ENCODE assay signal across 17 mouse cellular contexts in the genomic region with DNA sequence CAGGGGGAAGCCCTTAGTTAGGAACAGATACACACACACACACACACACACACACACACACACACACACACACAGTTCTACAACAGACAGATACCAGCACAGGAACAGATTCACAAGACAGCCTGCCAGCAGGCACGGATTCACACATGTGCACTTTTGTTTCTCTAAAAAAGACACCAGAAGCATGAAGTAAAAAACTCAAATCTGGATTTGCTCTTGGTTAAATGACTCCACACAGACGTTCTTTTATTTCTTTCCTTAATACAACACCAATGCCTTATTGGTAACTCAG. TPM values are rescaled to one million over a fixed set of nuclear protein-coding genes. Genes with fewer than 3 reads are reported as not detected.
DNase-seq lines count a peak whose midpoint lies in the region; TF ChIP-seq lines count a peak whose summit lies in the region.
"Had no signal": no experiment of that assay in that cellular context is flagged by ENCODE, and none has a peak within 500 bp of the region (broad histone marks: within the 10 kb centered on the region; RNA-seq: fewer than 3 reads in every experiment).

No protein-coding gene starts in this region.

- no peak for TF ChIP-seq CTCF in layer of hippocampus, adult 2 months (conservative IDR thresholded peaks at IDR 0.05)

- no peak overlapping the region for H3K4me3 ChIP-seq in layer of hippocampus, adult 2 months
- H3K4me3 ChIP-seq: embryonic facial prominence, embryonic 10.5 days; forebrain, embryonic 15.5 days; hindbrain, embryonic 15.5 days; kidney, embryonic 15.5 days; limb, embryonic 15.5 days had no signal

- H3K27ac ChIP-seq in layer of hippocampus, adult 2 months: peak overlapping the region; percentile 71
- H3K27ac ChIP-seq: embryonic facial prominence, embryonic 10.5 days; forebrain, embryonic 15.5 days; hindbrain, embryonic 15.5 days; kidney, embryonic 15.5 days; limb, embryonic 15.5 days; stomach, postnatal 0 days had no signal

- peak; percentile 27 to 52 for DNase-seq in left cerebral cortex, postnatal 10 days (ENCODE audit: extremely low spot score in 1 of 2, low spot score in 2 of 2)
- no peak for DNase-seq in left cerebral cortex, adult 8-10 months (ENCODE audit: low spot score in 2 of 2)
- DNase-seq in right cerebral cortex, postnatal 10 days (ENCODE audit: low spot score in 2 of 2): peak; percentile 67 to 78
- no peak for DNase-seq in right cerebral cortex, adult 2 months (ENCODE audit: low spot score in 2 of 2)
- peak; percentile 55 for DNase-seq in layer of hippocampus, adult 2 months (ENCODE audit: low spot score in 2 of 2)
- DNase-seq in layer of hippocampus, postnatal 36 days: peak; percentile 44 to 46
- DNase-seq in thymus, postnatal 0 days (ENCODE audit: low spot score): no peak
- DNase-seq: cerebellum, adult 2 months; gastrocnemius, postnatal 10 days; lung, embryonic 14.5 days; thymus, postnatal 25 days had no signal

- intact Hi-C loops in left cerebral cortex, postnatal 10 days (cut with DNase I): no loop called here

RNA-seq across cellular contexts. Expression of a gene that starts 7.6 kb away (rescaled TPM):
- total RNA-seq in left cerebral cortex, postnatal 10 days (2021): 100 to 1,000 TPM; 191 to 194 TPM
- total RNA-seq in left cerebral cortex, adult 8-10 months (2022): 100 to 1,000 TPM; 254 to 287 (median 270) TPM
- total RNA-seq in layer of hippocampus, adult 2 months (2021): 100 to 1,000 TPM; 235 to 247 TPM
- total RNA-seq in layer of hippocampus, postnatal 36 days (2021): 100 to 1,000 TPM; 234 to 260 TPM
- polyA plus RNA-seq in thymus, postnatal 0 days (2015; fragmentation: Nextera tagmentation; extraction: Ambion mirVana): 51.6 and 52.7 TPM in 2 replicates

RNA-seq across cellular contexts. Expression of a gene that starts 26.1 kb away (rescaled TPM):
- total RNA-seq in left cerebral cortex, postnatal 10 days (2021): 100 to 1,000 TPM; 387 to 397 TPM
- 100 to 1,000 TPM; 327 to 361 (median 350) TPM for total RNA-seq in left cerebral cortex, adult 8-10 months (2022)
- 100 to 1,000 TPM; 305 to 312 TPM for total RNA-seq in layer of hippocampus, adult 2 months (2021)
- total RNA-seq in layer of hippocampus, postnatal 36 days (2021): 100 to 1,000 TPM; 304 to 337 TPM
- 879 and 918 TPM in 2 replicates for polyA plus RNA-seq in thymus, postnatal 0 days (2015; fragmentation: Nextera tagmentation; extraction: Ambion mirVana)

Comparison
In these comparisons a context has a peak if more than half of its experiments do, and no peak if none do; other contexts are left out.
1. DNase-seq: peak in left cerebral cortex, postnatal 10 days (2 of 2), right cerebral cortex, postnatal 10 days (2 of 2), layer of hippocampus, adult 2 months (2 of 2) and layer of hippocampus, postnatal 36 days (2 of 2); none in left cerebral cortex, adult 8-10 months (0 of 2), right cerebral cortex, adult 2 months (0 of 2) and thymus, postnatal 0 days (single experiment).